Mouse (Mus musculus) cerebral cortex, adult 2 months (tissue): ENCODE measurements around the gene Tmc4.

Experiments
- WGBS: fragments of 180-500 bp; shearing (Covaris S2); methylation state at CpG from one replicate; pipeline ENCODE4 v1.1.7; 2018; 5-methylcytosine and 5-hydroxymethylcytosine counted together

The Tmc4 gene

GRCm38 (mm10) chr7:3692382-3692986 is 15.1 kb upstream of the Tmc4 start, which contains the start of gene Tsen34:
Gene Tsen34, plus strand, starts transcription at chr7:3692863.
- under 1% methylated on average over 49 of the region's 49 CpGs for WGBS

DNA sequence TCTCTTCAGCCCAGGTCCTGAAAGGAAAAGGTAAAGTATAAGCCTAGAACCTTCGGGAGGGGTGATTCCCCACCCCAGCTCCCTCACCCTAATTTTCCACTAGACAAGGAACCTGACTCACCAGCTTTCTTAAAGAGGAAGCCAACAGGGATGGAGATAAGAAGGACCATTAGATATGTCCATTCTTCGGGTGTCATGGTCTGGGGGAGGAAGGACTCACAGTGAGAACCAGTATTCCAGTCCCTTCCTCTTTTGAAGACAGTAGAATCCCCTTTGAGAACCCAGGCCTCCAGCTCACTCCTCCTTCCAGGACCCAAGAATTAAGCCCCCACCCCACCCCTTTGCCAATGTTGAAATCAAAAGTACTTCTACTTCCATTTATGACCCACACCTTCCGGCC is 14.6 kb upstream of the Tmc4 start:
- 28% methylated on average over 3 of the region's 3 CpGs for WGBS

DNA sequence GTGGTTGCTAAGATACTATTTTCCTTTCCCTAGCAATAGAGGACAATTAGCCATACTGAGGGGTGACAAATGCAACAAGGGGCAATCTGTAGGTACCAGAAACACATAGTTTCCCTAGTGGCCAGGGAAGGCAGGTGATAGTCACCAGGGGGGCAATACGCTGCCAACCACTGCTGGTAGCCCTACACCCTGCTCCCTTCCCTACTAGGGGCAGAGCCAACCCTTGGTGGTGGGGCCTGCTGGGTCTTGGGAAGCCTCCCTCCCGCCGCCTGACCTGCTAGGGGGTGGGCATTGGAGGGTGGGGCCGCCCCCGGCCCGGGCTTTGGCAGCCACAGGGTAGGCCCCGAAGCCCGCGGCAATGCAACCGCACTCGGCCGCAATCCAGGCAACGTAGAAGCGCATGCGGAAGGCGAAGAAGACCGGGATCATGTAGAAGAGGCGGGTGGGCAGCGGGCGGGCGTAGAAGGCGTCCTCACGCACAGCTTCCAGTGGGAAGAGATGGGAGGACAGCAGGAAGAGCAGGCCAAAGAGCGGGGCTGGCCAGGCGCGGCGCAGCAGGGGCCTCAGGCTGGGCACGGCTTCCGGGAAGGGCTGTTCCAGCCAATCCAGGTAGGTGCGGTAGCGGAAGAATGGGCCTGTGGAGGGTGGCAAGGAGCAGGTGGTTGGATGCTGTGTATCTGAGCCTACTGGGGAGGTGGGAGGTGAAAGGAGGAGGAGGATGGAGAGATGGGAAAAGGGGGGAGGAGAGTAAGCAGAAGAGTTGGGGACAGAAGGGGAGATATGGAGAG is 8.2 kb upstream of the Tmc4 start:
- WGBS, result 90% methylated on average over 31 of the region's 31 CpGs

DNA sequence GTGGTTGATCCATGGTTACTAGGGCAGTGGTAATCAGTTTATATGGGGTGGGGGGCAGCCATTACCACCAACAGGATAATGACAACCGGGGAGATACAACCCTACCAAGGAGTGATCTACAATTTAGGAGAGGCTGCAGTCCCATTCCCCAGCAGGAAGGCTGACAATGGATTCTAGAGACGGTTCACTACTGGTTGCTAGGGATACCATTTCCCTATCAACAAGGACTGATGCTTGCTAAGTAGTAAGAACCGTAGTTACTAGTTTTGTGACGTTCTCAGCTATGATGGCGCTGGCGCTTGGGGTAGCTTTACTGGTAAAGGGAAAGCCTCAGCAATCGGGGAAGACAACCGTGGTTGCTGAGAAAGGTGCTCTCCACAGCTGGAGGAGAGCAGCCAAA is 7.3 kb upstream of the Tmc4 start:
- WGBS, result 70% methylated on average over 8 of the region's 8 CpGs

GRCm38 (mm10) chr7:3683908-3684550 is 6.7 kb upstream of the Tmc4 start:
- 59% methylated on average over 10 of the region's 10 CpGs for whole genome bisulfite sequencing

- WGBS, result 89% methylated on average over 12 of the region's 12 CpGs
Measured at GRCm38 (mm10) chr7:3676371-3676770, 982 bp downstream of the Tmc4 start.

- 79% methylated on average over 3 of the region's 3 CpGs for WGBS
Measured at GRCm38 (mm10) chr7:3675228-3675548, 2.2 kb downstream of the Tmc4 start.

DNA sequence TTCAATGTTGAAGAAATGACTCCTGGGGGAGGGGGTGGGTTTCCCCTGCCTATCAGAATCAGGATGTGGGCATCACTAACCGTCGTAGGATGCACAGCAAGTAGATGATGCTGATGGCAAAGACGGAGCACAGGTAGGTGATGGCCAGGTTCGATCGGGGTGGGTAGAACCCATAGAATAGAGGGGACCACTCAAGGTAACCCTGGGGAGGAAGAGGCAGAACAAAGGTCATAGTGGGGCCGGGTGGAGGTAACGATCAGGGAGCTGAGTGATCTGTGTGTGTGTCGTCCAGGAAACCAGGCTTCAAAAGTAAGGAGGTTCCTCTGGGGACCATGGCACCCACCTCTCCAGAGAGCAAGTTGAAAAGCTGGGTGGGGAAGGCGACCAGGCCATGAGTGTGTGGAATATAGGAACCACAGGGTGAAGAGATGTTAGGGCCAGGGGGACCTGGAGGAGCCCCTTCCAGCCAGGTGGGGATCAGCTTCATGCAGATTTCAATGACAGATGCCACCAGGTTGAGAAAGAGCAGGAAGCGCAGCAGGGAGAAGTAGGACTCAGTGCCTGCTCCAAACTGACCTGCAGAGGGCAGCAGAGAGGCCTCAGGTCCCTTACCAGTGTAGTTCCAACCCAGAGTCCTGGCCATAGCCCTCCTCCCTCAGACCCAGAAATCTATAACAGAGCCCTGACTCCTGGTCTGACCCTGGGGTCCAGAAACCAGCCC is 2.7 kb downstream of the Tmc4 start:
- 66% methylated on average over 10 of the region's 10 CpGs for WGBS

DNA sequence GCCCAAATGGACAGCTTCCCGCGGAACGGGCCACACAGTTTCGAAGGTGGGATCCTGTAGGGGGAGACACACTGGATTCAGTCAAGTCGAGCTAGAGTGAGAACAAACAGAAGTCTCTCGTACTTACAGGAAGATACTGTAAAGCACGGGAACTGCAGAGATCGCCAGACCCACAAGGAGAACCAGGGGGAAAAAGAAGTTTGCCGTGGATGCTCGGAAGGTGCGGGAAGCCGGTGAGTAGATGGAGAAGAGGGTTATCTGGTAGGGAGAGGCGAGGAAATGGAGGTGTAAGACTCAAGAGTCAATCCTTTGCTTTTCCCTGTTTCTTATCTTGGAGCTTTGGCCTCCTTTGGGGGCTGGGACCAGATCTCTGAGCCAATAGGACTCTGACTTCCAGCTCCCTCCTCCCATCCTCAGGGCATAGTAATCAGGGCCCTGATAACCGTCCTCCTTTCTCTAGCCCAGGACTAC is 10.4 kb downstream of the Tmc4 start:
- 41% methylated on average over 14 of the region's 14 CpGs for WGBS

- whole genome bisulfite sequencing, result 2% methylated on average over 45 of the region's 45 CpGs
Measured at GRCm38 (mm10) chr7:3665215-3666114, 11.9 kb downstream of the Tmc4 start, which contains the start of gene Leng1. Gene Leng1, minus strand, starts transcription at chr7:3665840.

GRCm38 (mm10) chr7:3664524-3665214 is 12.7 kb downstream of the Tmc4 start:
- WGBS, result 22% methylated on average over 15 of the region's 15 CpGs

GRCm38 (mm10) chr7:3658578-3658977 is 18.8 kb downstream of the Tmc4 start:
- 91% methylated on average over 14 of the region's 14 CpGs for WGBS

DNA sequence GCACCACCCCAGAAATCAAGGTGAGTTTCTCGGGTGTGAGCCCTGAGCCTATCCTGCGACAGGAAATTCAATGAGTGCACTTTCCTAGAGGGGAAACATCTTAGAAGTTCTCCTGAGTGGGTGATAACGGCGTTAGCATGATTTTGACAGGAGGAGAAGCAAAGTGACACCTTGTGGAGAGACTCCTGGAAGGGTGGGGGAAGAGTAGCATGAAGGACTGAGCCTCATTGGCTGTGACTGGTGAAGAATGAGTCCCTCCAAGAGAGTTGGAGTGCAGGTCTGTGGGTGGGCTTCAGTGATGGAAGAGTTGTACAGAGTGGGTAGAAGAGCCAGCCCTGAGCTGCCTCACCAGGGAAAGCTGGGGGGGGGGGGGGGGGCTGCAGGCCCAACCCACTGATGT is 20.4 kb downstream of the Tmc4 start:
- 61% methylated on average over 4 of the region's 4 CpGs for WGBS

DNA sequence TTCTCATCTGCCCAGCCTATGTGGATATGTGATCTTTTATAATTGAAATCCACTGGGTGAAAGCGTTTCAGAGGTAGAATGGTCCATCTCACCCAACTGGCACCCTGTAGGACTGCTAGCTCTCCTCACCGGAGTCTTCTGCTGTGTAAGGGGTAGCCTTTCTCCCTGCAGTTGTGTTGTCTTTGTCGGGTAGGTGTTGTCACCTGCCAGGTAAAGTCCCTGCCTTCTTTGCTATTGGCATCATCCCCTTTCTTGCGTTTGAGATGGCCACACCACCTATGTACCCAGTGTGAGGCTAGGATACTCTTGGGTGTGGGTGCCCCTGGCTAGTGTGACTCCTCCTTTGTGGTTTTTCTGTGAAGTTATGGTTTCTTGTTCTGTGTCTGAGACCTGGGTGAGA is 30.7 kb downstream of the Tmc4 start:
- 47% methylated on average over 4 of the region's 4 CpGs for WGBS

- WGBS, result 5% methylated on average over 9 of the region's 9 CpGs
Measured at GRCm38 (mm10) chr7:3646188-3646587, 31.2 kb downstream of the Tmc4 start.

GRCm38 (mm10) chr7:3645488-3646025 is 31.8 kb downstream of the Tmc4 start:
- WGBS, result under 1% methylated on average over 53 of the region's 58 CpGs

- under 1% methylated on average over 58 of the region's 58 CpGs for WGBS
Measured at GRCm38 (mm10) chr7:3644672-3645487, 32.5 kb downstream of the Tmc4 start, which contains the start of gene Cnot3. Gene Cnot3, plus strand, starts transcription at chr7:3645268.

DNA sequence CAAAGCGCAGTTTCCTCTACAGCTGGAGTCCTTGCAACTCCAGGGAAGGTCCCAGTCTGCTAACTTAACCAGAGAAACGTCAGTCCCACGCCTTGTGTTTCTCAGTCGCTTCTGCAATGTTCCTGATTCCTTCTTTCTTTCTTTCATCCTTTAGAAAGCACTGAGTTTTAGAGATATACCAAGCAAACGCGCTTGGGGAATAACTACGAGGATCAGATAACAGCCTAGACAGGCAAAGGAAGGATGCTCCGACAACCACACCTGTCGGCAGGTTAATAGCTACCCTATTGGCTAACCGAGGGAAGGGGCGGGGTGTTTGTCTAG is 33.0 kb downstream of the Tmc4 start:
- WGBS, result 1% methylated on average over 11 of the region's 11 CpGs

DNA sequence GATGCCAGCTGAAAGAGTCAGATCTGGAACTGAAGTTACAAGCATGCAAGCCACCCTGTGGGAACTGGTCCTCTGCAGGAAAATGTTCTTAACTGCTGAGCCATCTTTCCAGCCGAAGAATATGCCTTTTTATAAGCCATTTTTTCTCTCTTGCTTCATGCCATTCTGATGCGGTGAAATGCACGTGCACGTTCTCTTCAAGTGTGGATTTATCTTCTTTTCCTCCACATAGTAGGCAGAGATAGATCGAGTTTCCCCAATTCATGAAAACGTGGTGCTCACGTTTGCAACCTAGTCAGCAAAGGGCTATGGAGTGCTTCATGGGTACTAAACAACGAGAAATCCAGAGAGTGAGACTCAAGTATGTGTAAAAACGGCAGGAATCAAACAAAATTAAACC is 33.5 kb downstream of the Tmc4 start:
- WGBS, result 6% methylated on average over 9 of the region's 9 CpGs
